In the genomic region with DNA sequence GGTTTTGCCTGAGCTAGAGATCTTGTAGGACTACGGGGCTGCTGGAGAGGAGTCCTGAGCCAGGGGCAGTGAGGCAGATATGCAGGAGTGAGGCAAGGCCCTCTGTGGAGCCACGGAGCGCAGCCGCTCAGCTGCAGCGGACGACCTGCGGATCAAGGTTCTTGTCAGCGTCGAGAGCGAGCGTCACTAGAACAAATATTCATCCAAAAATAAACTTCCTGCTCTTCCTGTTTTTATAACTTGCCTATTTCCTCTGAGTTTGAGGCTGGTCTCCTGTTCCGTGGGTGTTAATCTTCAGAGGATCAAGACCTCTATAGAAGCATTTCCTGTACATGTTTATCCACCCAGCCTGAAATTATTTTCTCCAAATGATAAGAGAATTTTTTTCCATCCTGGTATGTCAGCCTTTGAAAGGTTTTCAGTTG, we compare ENCODE assay signal across 8 mouse cellular contexts. TPM values are rescaled to one million over a fixed set of nuclear protein-coding genes. Genes with fewer than 3 reads are reported as not detected.
DNase-seq lines count a peak whose midpoint lies in the region; ATAC-seq lines count a peak whose summit lies in the region.

No protein-coding gene starts in this region.

- H3K9ac ChIP-seq in liver, embryonic 12.5 days: no peak overlapping the region

- no peaks in the 10 kb centered on the region for H3K36me3 ChIP-seq in liver, embryonic 12.5 days

- peak; percentile 66 for DNase-seq in adrenal gland, adult 2 months
- DNase-seq in adrenal gland, adult 18-20 months (ENCODE audit: low spot score in 2 of 2): no peak
- DNase-seq in T-cell, adult 2 months (ENCODE audit: low spot score): peak; percentile 51
- no peak for DNase-seq in right cerebral cortex, postnatal 10 days (ENCODE audit: low spot score in 2 of 2)
- no peak for DNase-seq in right cerebral cortex, postnatal 36 days (ENCODE audit: low spot score in 2 of 2)

- no peaks in the 10 kb centered on the region for H3K9me3 ChIP-seq in liver, embryonic 12.5 days (replicated peaks)

- peaks cover 65% of the 10 kb centered on the region for H3K4me1 ChIP-seq in liver, embryonic 12.5 days

- ATAC-seq in hematopoietic stem cell, adult 5-6 weeks (replicated peaks in 1 of 2; ENCODE audit: insufficient read depth in 1 of 2, low FRiP score in 2 of 2, low TSS enrichment in 1 of 2, low read depth in 1 of 2, poor library complexity in 2 of 2, severe bottlenecking in 2 of 2): peak; percentile 34 to 61
- 0 out of 2 replicates have a peak, but pooled peaks have one; percentile 11 for ATAC-seq in liver, embryonic 12.5 days
- no peak for ATAC-seq in erythroid progenitor cell, adult 5-6 weeks (replicated peaks; ENCODE audit: low FRiP score, poor library complexity, severe bottlenecking)

- WGBS in liver, embryonic 12.5 days (ENCODE audit: insufficient replicate concordance): 33% methylated on average over 12 of the region's 12 CpGs

- peak overlapping the region; percentile 21; the same call in 1 of the 2 replicates for H3K4me2 ChIP-seq in liver, embryonic 12.5 days

- no peak overlapping the region for H3K4me3 ChIP-seq in liver, embryonic 12.5 days

- no peaks in the 10 kb centered on the region for H3K27me3 ChIP-seq in liver, embryonic 12.5 days (replicated peaks)

- 0 out of 2 replicates have a peak overlapping the region, but pooled peaks have one; percentile 39 for H3K27ac ChIP-seq in liver, embryonic 12.5 days

RNA-seq across cellular contexts. Expression of gene Spred2, which starts 39.6 kb away (rescaled TPM):
- total RNA-seq in adrenal gland, adult 2 months (2021): 10 to 100 TPM; 27.5 to 34.0 TPM
- 26.3 and 36.6 TPM in 2 replicates for polyA plus RNA-seq in adrenal gland, adult 2 months (2012; rRNA removed)
- 10 to 100 TPM; 21.4 to 33.5 TPM for total RNA-seq in adrenal gland, adult 18-20 months (2021)
- total RNA-seq in hematopoietic stem cell, adult 5-6 weeks (2017): 4.9 and 11.3 TPM in 2 replicates
- 2.9 and 3.6 TPM in 2 replicates for polyA plus RNA-seq in liver, embryonic 12.5 days (2016; fragmentation: Nextera tagmentation; extraction: Ambion mirVana)
- total RNA-seq in erythroid progenitor cell, adult 5-6 weeks (2015; ENCODE audit: low replicate concordance): 4.0 and 10.5 TPM in 2 replicates
- total RNA-seq in erythroid progenitor cell, adult 5-6 weeks (2017; ENCODE audit: low replicate concordance): 1.0 and 1.6 TPM in 2 replicates

Comparison
In these comparisons a context has a peak if more than half of its experiments do, and no peak if none do; other contexts are left out.
1. DNase-seq: peak in adrenal gland, adult 2 months (single experiment) and T-cell, adult 2 months (single experiment); none in adrenal gland, adult 18-20 months (0 of 2), right cerebral cortex, postnatal 10 days (0 of 2) and right cerebral cortex, postnatal 36 days (0 of 2).